Mouse (Mus musculus) heart, embryonic 15.5 days (tissue): ENCODE results near the gene Chst8. TPM values are rescaled to one million over a fixed set of nuclear protein-coding genes. Genes with fewer than 3 reads are reported as not detected.

ENCODE experiments used
- ATAC-seq: fragments of 200-750 bp; cut with Nextera tagmentation; replicated peaks from 2 replicates; pipeline ENCODE4 v1.8.0; 2017; ENCODE audit warnings: low read depth, moderate TSS enrichment; ENCODE audit not compliant: insufficient number of reproducible peaks, insufficient read depth, low FRiP score
- H3K27ac ChIP-seq: fragments of 300-500 bp; sonication (generic); 2 replicates; pipeline ENCODE4 v1.5.1; 2015; ENCODE audit warnings: mild to moderate bottlenecking, inconsistent platforms
- H3K27me3 ChIP-seq: fragments of 300-500 bp; sonication (generic); 2 replicates; pipeline ENCODE4 v1.6.1; 2015; ENCODE audit warnings: inconsistent platforms
- H3K36me3 ChIP-seq: fragments of 300-500 bp; sonication (generic); 2 replicates; pipeline ENCODE4 v1.6.1; 2015; ENCODE audit warnings: mild to moderate bottlenecking, inconsistent platforms
- H3K4me1 ChIP-seq: fragments of 300-500 bp; sonication (generic); replicated peaks from 2 replicates; pipeline ENCODE4 v1.6.1; 2015; ENCODE audit warnings: inconsistent platforms
- H3K4me2 ChIP-seq: fragments of 300-500 bp; sonication (generic); 2 replicates; pipeline ENCODE4 v1.6.1; 2015; ENCODE audit warnings: inconsistent platforms, mild to moderate bottlenecking, moderate library complexity
- H3K4me3 ChIP-seq: fragments of 300-500 bp; sonication (generic); 2 replicates; pipeline ENCODE4 v1.5.1; 2015; ENCODE audit warnings: mild to moderate bottlenecking, inconsistent platforms
- H3K9ac ChIP-seq: fragments of 300-500 bp; sonication (generic); 2 replicates; pipeline ENCODE4 v1.6.1; 2015; ENCODE audit warnings: mild to moderate bottlenecking, inconsistent platforms
- H3K9me3 ChIP-seq: fragments of 300-500 bp; sonication (generic); replicated peaks from 2 replicates; pipeline ENCODE4 v1.6.1; 2016; ENCODE audit warnings: inconsistent platforms
- WGBS: fragments of 180-500 bp; shearing (Covaris S2); methylation state at CpG from one replicate; pipeline ENCODE4 v1.1.7; 2015; ENCODE audit warnings: mixed read lengths; 5-methylcytosine and 5-hydroxymethylcytosine counted together
- polyA plus RNA-seq: library from polyadenylated mRNA; unstranded; fragments of >200 nt; fragmentation: Nextera tagmentation; extraction: Ambion mirVana; gene quantifications from 2 replicates; pipeline ENCODE4 v1.2.1, GENCODE M21; 2015

The Chst8 gene
- polyA plus RNA-seq, 1 experiment from 2014 or later: 0.44 TPM

DNA sequence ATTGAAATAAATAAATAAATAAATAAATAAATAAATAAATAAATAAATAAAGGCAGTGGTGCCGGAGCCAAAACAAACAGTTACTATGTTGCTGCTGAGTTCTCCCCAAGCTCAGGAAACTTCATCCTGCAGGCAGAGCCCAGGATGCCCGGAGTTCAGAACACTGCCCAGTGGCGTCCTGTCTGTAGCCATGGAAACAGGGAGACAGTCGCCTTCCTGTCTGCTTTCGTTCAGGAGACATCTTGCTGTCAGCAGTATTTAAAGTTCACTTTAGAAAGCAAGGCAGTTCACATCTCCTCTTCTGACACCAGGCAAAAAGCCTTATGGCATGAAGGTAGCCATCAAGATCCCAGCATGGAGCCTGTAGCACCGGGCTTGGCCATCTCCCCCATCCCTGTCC is 8.0 kb upstream of the Chst8 start:
- no peak for ATAC-seq
- no peak overlapping the region for H3K4me2 ChIP-seq

DNA sequence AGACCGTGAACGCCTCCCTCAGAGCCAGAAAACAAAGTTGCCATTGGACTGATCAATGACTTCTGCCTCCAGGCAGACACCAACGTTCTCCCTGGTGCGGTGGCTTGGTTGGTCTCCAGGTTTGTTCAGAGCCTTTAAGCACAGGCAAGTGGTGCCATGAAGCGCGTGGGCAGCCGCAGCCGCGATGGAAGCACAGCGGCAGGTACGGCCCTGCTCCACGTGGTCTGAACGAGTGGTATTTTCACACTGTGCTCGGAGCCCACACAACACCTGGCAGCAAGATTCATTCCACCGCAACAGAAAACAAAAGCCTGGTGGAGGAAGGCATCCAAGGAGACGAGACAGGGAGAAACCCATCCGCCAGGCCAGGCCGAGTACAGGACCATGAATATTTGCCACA is 7.3 kb upstream of the Chst8 start:
- no peaks in the 10 kb centered on the region for H3K9me3 ChIP-seq
- no peak overlapping the region for H3K9ac ChIP-seq
- WGBS: 84% methylated on average over 18 of the region's 18 CpGs
- H3K36me3 ChIP-seq: no peaks in the 10 kb centered on the region
- ATAC-seq: no peak
- no peak overlapping the region for H3K4me2 ChIP-seq
- H3K4me3 ChIP-seq: no peak overlapping the region
- peaks cover 5% of the 10 kb centered on the region for H3K27me3 ChIP-seq
- no peaks in the 10 kb centered on the region for H3K4me1 ChIP-seq
- H3K27ac ChIP-seq: no peak overlapping the region

More for the DNA sequence above, 8.0 kb upstream of the Chst8 start:
- Histone ChIP-seq H3K4me1 (no peaks in the 10 kb centered on the region), H3K36me3 (no peaks in the 10 kb centered on the region), H3K27ac (no peak overlapping the region), H3K4me3 (no peak overlapping the region), H3K9me3 (no peaks in the 10 kb centered on the region), H3K27me3 (no peaks in the 10 kb centered on the region), H3K9ac (no peak overlapping the region)
- WGBS: 30% methylated on average over 6 of the region's 6 CpGs

DNA sequence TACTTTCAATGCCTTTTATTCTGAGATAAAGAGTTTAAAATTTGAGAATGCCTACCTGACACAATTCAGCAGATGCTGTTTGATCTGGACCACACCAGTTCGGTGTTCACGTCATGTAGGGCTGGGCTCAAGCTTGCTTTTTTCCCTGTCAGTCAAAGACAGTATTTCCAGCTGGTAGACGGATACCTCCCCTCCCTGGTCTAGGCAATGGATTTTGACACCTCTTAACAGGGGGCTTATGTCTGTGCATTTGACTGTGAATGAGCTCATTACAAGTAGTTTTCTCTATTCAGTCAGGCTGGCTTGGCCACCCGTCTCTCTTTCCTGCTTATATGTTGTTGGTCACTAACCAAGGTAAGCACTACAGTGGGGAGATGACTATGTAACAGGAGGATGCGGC is 6.1 kb upstream of the Chst8 start:
- no peak overlapping the region for H3K4me3 ChIP-seq
- H3K4me1 ChIP-seq: no peaks in the 10 kb centered on the region
- no peak overlapping the region for H3K4me2 ChIP-seq
- 81% methylated on average over 5 of the region's 5 CpGs for WGBS
- no peaks in the 10 kb centered on the region for H3K36me3 ChIP-seq
- H3K9ac ChIP-seq: no peak overlapping the region
- no peak for ATAC-seq
- H3K27me3 ChIP-seq: peaks cover 17% of the 10 kb centered on the region
- no peak overlapping the region for H3K27ac ChIP-seq
- H3K9me3 ChIP-seq: no peaks in the 10 kb centered on the region

DNA sequence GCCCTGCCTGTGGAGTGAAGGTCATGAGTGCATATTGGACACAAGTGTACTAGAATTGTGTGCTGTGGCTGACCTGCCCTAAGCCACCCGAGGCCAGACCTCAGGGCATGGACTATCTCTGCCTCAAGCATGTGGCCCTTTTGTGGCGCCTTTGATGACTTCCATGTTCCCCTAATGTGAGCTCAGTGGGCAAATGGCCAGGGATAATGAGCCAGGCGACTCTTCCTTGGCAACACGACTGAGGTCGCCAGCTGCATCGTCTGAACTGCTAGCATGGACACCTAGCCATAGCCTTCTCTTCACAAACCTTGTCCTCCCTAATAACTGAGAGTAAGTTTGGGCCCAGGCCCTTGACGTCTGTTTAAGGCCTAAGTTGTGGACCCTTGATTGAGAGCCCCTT is 4.5 kb upstream of the Chst8 start:
- no peak overlapping the region for H3K9ac ChIP-seq
- no peak overlapping the region for H3K4me3 ChIP-seq
- H3K27ac ChIP-seq: no peak overlapping the region
- H3K27me3 ChIP-seq: peaks cover 33% of the 10 kb centered on the region
- H3K36me3 ChIP-seq: no peaks in the 10 kb centered on the region
- H3K9me3 ChIP-seq: no peaks in the 10 kb centered on the region
- WGBS: 70% methylated on average over 7 of the region's 7 CpGs
- ATAC-seq: no peak
- H3K4me2 ChIP-seq: no peak overlapping the region
- H3K4me1 ChIP-seq: peaks cover 11% of the 10 kb centered on the region

DNA sequence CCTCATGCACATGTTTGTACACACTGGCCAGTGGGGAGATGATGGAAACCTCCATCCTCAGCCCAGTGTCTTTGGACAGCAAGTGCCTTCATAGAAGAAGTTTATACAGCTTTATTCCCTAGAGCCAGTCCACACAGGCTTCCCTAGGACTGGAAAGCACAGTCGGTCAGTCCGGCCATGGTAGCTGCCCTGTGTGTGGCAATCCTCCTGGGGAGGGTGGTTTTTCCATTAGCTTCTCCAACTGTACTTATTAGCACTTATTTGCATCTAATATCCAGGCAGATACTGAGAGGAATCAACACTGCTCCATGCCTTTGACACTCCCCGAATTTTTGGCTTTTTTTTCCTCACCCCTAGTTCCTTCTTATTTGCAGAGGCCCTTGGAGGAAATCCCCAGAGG is 2.3 kb upstream of the Chst8 start:
- no peak for ATAC-seq
- peaks cover 55% of the 10 kb centered on the region for H3K27me3 ChIP-seq

DNA sequence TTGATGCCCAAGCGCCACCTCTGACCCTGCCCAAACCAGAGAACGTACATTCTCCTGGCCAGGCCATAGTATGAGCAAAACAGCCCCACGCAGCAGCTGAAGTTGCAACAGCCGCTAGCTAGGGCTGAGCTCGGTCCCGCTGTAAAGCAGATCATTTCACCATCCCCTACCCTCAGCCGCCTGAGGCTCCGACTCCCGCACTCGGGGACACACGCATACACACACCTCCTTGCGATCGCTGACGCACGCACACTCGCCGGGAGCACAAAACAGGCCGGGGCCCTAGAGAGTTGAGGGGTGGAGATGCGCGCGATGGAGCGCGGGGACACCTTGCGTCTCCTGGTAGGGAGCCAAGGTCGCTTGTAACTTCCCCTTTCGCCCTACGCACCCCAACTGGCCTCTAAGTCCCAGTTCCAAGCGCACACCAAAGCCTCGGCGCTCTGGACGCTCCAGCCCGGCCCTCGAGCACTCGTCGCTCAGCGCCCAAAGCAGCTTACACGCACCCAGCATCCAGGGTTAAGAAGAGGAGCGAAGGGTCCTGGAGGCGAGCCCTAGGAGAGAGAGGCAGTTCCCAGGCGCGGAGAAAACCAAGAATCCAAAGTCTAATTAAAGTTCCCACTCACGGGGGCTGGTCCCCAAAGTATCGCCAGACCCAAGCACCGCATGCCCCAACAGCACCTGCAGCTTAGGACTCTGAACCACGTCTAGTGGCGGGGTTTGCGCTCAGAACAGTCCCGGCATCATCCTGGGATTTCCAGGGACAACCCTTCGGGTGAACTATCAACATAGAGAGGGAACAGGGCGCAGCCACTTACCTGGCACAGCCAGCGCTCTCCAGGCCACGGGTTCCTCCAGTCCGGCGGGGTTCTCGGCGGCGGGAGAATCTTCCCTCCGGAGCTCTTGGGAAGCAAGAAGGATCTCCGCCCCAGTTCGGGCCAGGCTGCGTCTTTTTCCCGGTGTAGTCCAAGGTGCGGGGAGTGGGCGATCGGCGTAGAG is 682 bp downstream of the Chst8 start:
- H3K27ac ChIP-seq: no peak overlapping the region
- H3K4me2 ChIP-seq: peak overlapping the region; percentile 96
- no peak for ATAC-seq
- H3K9me3 ChIP-seq: no peaks in the 10 kb centered on the region
- H3K4me1 ChIP-seq: peaks cover 21% of the 10 kb centered on the region
- H3K36me3 ChIP-seq: no peaks in the 10 kb centered on the region
- WGBS: under 1% methylated on average over 66 of the region's 66 CpGs
- peak overlapping the region; percentile 15 for H3K9ac ChIP-seq
- peaks cover 78% of the 10 kb centered on the region for H3K27me3 ChIP-seq
- H3K4me3 ChIP-seq: peak overlapping the region; percentile 72

More for the DNA sequence above, 2.3 kb upstream of the Chst8 start:
- H3K9me3 ChIP-seq: no peaks in the 10 kb centered on the region
- no peak overlapping the region for H3K27ac ChIP-seq
- H3K36me3 ChIP-seq: no peaks in the 10 kb centered on the region
- peaks cover 20% of the 10 kb centered on the region for H3K4me1 ChIP-seq
- 75% methylated on average over 3 of the region's 3 CpGs for WGBS
- H3K9ac ChIP-seq: no peak overlapping the region
- H3K4me3 ChIP-seq: no peak overlapping the region
- no peak overlapping the region for H3K4me2 ChIP-seq

DNA sequence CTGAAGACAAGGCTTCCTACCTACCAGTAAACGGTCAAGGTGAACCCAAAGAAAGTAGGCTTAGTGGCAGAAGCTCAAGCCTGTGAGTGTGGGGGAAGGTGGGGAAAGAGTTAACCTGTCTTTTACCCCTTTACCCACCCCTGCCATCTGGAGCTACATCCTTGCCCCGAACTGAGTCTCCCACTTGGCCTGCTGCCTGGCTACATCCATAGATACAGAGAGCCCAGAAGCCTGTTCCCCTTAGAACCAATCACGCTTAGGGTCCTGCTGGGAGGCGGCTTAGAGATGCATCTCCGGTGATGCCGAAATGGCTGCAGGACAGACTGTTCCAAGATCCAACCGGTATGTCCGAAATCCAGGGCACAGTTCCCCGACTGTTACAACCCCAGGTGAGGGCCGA is 1.5 kb downstream of the Chst8 start:
- Histone ChIP-seq H3K4me2 (peak overlapping the region; percentile 96), H3K9ac (no peak overlapping the region), H3K36me3 (no peaks in the 10 kb centered on the region), H3K9me3 (no peaks in the 10 kb centered on the region), H3K27me3 (peaks cover 78% of the 10 kb centered on the region), H3K27ac (no peak overlapping the region), H3K4me1 (peaks cover 29% of the 10 kb centered on the region), H3K4me3 (peak overlapping the region; percentile 72)
- ATAC-seq: no peak
- 10% methylated on average over 10 of the region's 10 CpGs for WGBS

DNA sequence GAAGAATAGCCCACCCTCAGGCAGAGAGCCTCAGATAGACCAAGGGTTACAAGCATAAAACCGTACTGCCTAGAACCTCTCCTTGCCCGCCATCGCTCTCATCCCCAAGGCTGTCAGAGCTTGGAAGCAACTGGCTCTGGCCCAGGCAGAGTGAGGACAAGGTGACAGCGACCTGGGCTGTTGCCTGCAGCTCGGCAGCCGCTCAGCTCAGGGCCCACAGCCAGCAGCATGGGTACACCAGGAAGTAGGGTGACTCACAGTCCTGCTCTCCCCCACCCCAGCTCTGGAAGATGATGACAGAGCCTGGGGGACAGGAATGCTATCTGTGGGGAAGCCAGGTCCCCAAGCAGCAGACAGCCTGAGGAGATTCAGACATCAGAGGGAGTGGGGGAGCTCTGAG is 6.2 kb downstream of the Chst8 start:
- Histone ChIP-seq H3K27ac (no peak overlapping the region), H3K4me3 (no peak overlapping the region), H3K9ac (no peak overlapping the region), H3K4me1 (peaks cover 14% of the 10 kb centered on the region), H3K27me3 (peaks cover 43% of the 10 kb centered on the region), H3K9me3 (no peaks in the 10 kb centered on the region), H3K36me3 (no peaks in the 10 kb centered on the region), H3K4me2 (no peak overlapping the region)
- ATAC-seq: peak; percentile 47
- 27% methylated on average over 6 of the region's 6 CpGs for WGBS

DNA sequence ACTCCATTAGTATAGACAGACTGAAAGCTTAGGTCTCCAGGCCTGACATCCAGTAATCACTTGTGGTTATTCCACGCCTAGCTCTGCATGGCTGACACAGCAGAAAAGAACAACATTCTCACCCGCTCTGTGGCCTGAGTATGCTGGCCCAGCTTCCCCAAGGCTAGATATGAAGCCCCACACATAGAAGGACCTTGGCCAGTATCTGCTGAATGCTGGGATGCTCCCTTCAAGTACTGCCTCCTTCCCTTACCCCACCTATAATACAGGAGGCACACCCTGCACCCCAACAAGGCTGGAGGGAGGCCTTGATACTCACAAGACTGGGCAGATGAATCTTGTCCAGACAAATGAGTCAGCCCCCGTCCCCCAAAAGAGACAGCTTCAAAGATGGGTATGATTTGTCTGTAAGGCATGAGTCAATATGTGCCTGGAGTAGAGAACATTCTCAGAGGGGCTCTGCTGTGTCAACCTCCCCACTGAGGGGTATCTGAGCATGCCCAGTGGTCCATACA is 6.8 kb downstream of the Chst8 start:
- no peaks in the 10 kb centered on the region for H3K9me3 ChIP-seq
- H3K4me2 ChIP-seq: no peak overlapping the region
- peaks cover 40% of the 10 kb centered on the region for H3K27me3 ChIP-seq
- no peaks in the 10 kb centered on the region for H3K36me3 ChIP-seq
- no peak for ATAC-seq
- no peak overlapping the region for H3K9ac ChIP-seq
- peaks cover 11% of the 10 kb centered on the region for H3K4me1 ChIP-seq
- no peak overlapping the region for H3K27ac ChIP-seq
- 62% methylated on average over 3 of the region's 3 CpGs for WGBS
- no peak overlapping the region for H3K4me3 ChIP-seq

DNA sequence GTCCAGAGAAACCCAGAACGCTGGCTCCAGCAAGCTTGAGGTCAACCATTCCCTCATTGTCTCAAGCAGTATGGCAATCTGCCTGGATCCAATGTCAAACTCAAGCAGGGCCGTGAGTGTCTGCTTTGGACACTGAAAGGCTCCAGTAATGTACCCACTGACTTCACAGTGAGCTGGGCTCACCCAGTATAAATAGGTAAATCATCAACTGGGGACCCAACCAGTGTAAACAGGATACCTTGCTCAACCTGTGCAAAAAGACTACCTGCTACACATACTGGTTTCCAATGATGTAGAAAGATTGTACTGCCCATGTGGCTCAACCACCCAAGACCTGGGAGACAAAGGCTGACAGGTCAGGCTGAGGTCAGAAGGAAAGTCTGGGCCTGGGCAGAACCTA is 7.5 kb downstream of the Chst8 start:
- Histone ChIP-seq H3K9ac (no peak overlapping the region), H3K27ac (no peak overlapping the region), H3K4me3 (no peak overlapping the region), H3K27me3 (peaks cover 38% of the 10 kb centered on the region), H3K9me3 (no peaks in the 10 kb centered on the region), H3K4me2 (no peak overlapping the region), H3K4me1 (peaks cover 11% of the 10 kb centered on the region), H3K36me3 (no peaks in the 10 kb centered on the region)
- WGBS: 80% methylated on average over 2 of the region's 2 CpGs
- no peak for ATAC-seq

DNA sequence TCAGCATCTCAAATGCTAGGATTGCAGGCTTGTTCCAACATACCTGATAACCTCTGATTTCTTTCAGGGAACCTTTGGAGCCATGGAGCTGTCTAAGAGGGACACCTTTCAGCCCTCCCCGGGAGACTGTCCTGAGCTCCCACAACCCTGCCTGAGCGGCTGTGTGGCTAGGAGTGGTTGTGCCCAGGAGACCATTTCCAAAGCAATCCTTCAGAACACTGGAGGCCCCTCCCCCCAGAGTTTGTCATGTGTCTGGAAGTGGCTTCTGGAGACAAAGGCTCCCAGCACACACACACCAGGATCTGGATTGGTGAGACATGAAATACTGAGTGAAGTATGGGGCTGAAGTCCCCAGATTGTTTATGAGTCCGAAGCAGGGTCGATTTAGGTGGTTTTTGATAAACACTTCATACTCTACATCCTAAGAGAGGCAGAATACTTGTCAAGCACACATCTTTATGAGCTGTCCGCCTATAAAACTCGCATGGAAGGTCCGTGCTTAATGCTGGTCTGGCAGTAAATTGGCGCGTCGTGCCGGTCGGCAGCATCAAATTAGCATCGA is 12.5 kb downstream of the Chst8 start:
- Histone ChIP-seq H3K9ac (no peak overlapping the region), H3K9me3 (no peaks in the 10 kb centered on the region), H3K27me3 (peaks cover 14% of the 10 kb centered on the region; the same call in 1 of the 2 replicates), H3K4me1 (peaks cover 17% of the 10 kb centered on the region), H3K4me2 (no peak overlapping the region), H3K4me3 (no peak overlapping the region), H3K27ac (no peak overlapping the region), H3K36me3 (no peaks in the 10 kb centered on the region)
- no peak for ATAC-seq
- WGBS: 60% methylated on average over 13 of the region's 13 CpGs
